Mouse (Mus musculus): ENCODE data around the gene Camk2d. TPM values are rescaled to one million over a fixed set of nuclear protein-coding genes. Genes with fewer than 3 reads are reported as not detected.

Camk2d gene
- polyA plus RNA-seq, 1 experiment from 2014 or later = 16.5 TPM

DNA sequence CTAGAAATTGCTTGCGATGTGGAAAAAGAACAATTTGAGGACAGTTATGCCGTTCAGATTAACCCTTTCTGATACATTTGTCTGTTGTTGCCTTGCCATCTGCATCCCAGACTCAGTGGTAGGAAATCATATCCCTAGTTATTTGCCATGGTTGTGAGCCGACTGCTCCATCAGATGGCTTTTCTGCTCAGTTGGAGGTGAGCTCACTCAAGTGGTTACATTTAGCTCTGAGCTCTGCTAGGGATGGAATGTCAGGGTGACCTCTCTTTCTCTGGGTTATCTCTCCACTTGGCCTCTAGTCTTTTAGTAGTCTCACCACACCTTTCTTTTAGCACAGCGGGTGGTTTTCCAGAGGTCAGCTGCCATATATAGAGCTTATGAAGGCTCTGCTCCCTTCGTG, 127.4 kb downstream of the Camk2d start:
- WGBS = 74% methylated on average over 5 of the region's 5 CpGs

DNA sequence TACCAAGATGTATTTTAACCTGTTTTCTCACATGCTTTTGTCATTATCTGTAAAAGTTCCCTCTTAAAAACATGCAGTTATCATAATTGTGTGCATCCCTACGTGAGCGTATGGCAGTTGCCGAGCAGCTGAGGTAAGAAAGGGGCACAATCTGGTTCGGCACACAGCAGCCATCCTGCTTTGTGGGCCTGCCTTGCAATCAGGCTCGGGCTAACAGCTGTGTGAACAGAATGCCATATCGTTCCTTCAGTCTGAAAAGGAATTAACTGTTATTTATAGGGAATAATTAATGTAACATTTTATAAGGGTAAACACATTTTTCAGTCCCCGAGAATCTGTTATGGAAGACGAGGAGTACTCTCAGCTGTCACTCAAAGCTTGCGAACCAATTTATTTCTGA, 129.5 kb downstream of the Camk2d start:
- DNase-seq (ENCODE audit: low spot score) (no peak), ATAC-seq (replicated peaks; ENCODE audit: low FRiP score) (no peak)
- no peaks in the 10 kb centered on the region for H3K9me3 ChIP-seq (ENCODE audit: control insufficient read depth, low read length)
- no peaks in the 10 kb centered on the region for H3K36me3 ChIP-seq (ENCODE audit: control insufficient read depth, insufficient read depth, low read length)
- H3K4me2 ChIP-seq (ENCODE audit: low read depth, low read length, severe bottlenecking) = no peak overlapping the region
- 82% methylated on average over 9 of the region's 9 CpGs for WGBS
- H3K4me1 ChIP-seq (replicated peaks; ENCODE audit: control insufficient read depth, insufficient read depth, low read length) = no peaks in the 10 kb centered on the region
- no peak overlapping the region for H3K9ac ChIP-seq (ENCODE audit: low read length)
- no peak overlapping the region for H3K4me3 ChIP-seq (ENCODE audit: low read depth, low read length)
- H3K27ac ChIP-seq (ENCODE audit: low read depth, low read length) = no peak overlapping the region
- no peaks in the 10 kb centered on the region for H3K27me3 ChIP-seq (ENCODE audit: control insufficient read depth, insufficient read depth, low read length)

More for the DNA sequence above, 127.4 kb downstream of the Camk2d start:
- no peaks in the 10 kb centered on the region for H3K36me3 ChIP-seq (ENCODE audit: control insufficient read depth, insufficient read depth, low read length)
- H3K9me3 ChIP-seq (ENCODE audit: control insufficient read depth, low read length) = no peaks in the 10 kb centered on the region
- no peak overlapping the region for H3K4me3 ChIP-seq (ENCODE audit: low read depth, low read length)
- no peak for DNase-seq (ENCODE audit: low spot score)
- no peak overlapping the region for H3K27ac ChIP-seq (ENCODE audit: low read depth, low read length)
- no peaks in the 10 kb centered on the region for H3K27me3 ChIP-seq (ENCODE audit: control insufficient read depth, insufficient read depth, low read length)
- H3K9ac ChIP-seq (ENCODE audit: low read length) = no peak overlapping the region
- H3K4me2 ChIP-seq (ENCODE audit: low read depth, low read length, severe bottlenecking) = no peak overlapping the region
- no peak for ATAC-seq (replicated peaks; ENCODE audit: low FRiP score)
- H3K4me1 ChIP-seq (replicated peaks; ENCODE audit: control insufficient read depth, insufficient read depth, low read length) = no peaks in the 10 kb centered on the region

DNA sequence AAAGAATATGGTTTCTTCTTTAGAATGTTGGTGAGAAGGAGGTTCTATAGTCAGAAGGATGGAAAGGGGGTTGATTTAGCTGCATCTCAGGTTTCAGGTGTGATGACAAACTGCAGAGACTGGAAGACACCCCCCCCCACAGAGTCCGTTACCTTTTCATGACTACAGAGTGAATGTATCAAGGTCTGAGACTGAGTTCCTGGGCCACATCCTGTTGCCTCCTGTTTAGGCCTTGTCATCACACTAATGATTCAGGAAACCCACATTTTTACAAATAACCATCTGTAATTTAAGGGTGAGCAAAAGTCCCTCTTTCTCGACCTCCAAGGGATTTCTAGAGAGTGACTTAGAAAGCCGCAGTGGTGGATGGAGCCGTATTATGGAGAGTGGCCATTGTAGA, 131.3 kb downstream of the Camk2d start:
- no peak overlapping the region for H3K9ac ChIP-seq (ENCODE audit: low read length)
- H3K4me2 ChIP-seq (ENCODE audit: low read depth, low read length, severe bottlenecking) = no peak overlapping the region
- no peak for DNase-seq (ENCODE audit: low spot score)
- no peak overlapping the region for H3K27ac ChIP-seq (ENCODE audit: low read depth, low read length)
- ATAC-seq (replicated peaks; ENCODE audit: low FRiP score) = no peak
- no peaks in the 10 kb centered on the region for H3K4me1 ChIP-seq (replicated peaks; ENCODE audit: control insufficient read depth, insufficient read depth, low read length)
- H3K9me3 ChIP-seq (ENCODE audit: control insufficient read depth, low read length) = no peaks in the 10 kb centered on the region
- no peaks in the 10 kb centered on the region for H3K27me3 ChIP-seq (ENCODE audit: control insufficient read depth, insufficient read depth, low read length)
- 96% methylated on average over 4 of the region's 4 CpGs for WGBS
- no peak overlapping the region for H3K4me3 ChIP-seq (ENCODE audit: low read depth, low read length)
- no peaks in the 10 kb centered on the region for H3K36me3 ChIP-seq (ENCODE audit: control insufficient read depth, insufficient read depth, low read length)

DNA sequence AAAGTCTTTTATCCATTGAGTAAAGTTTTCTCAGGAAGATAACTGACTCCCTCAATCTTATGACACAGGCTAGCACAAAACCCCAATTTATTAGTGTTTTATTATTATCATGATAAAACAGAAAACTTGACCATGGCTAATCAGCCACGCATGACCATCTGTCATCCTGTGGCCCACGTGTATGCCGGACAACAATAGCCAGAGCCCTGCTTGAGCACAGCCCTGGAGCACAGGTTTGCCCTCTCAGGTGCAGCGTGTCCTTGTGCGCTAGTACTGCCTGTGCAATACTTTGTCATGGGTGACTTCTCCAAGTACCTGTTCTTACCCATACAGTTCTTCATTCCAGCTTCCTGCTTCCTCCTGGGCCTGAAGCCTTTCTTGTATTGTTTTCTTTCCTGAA, 134.3 kb downstream of the Camk2d start:
- H3K36me3 ChIP-seq (ENCODE audit: control insufficient read depth, insufficient read depth, low read length) = no peaks in the 10 kb centered on the region
- no peaks in the 10 kb centered on the region for H3K27me3 ChIP-seq (ENCODE audit: control insufficient read depth, insufficient read depth, low read length)
- ATAC-seq (replicated peaks; ENCODE audit: low FRiP score) = no peak
- H3K9me3 ChIP-seq (ENCODE audit: control insufficient read depth, low read length) = no peaks in the 10 kb centered on the region
- H3K27ac ChIP-seq (ENCODE audit: low read depth, low read length) = no peak overlapping the region
- no peak overlapping the region for H3K9ac ChIP-seq (ENCODE audit: low read length)
- no peak overlapping the region for H3K4me2 ChIP-seq (ENCODE audit: low read depth, low read length, severe bottlenecking)
- WGBS = 94% methylated on average over 5 of the region's 5 CpGs
- H3K4me1 ChIP-seq (replicated peaks; ENCODE audit: control insufficient read depth, insufficient read depth, low read length) = no peaks in the 10 kb centered on the region
- H3K4me3 ChIP-seq (ENCODE audit: low read depth, low read length) = no peak overlapping the region
- DNase-seq (ENCODE audit: low spot score) = no peak

DNA sequence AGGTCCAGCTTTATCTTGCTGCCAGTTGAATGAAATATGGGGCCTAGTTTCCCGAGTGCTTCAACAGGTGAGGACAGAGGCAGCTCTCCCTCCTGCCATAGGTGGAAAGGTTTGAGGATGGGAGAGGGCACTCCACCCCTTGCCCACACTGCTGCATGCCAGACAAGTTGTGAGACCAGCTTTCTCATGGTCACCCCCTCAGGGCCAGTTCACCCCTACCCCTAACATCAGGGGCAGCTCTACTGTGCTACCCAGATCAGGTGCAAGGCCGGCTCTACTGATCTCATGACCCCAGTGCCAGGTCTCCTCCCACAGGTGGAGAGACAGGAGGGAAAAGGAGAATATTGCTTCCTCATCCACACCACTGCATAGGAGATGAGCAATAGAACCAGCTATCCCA, 136.2 kb downstream of the Camk2d start:
- Histone ChIP-seq H3K4me2 (ENCODE audit: low read depth, low read length, severe bottlenecking) (no peak overlapping the region), H3K9ac (ENCODE audit: low read length) (no peak overlapping the region), H3K27ac (ENCODE audit: low read depth, low read length) (no peak overlapping the region), H3K4me3 (ENCODE audit: low read depth, low read length) (no peak overlapping the region), H3K27me3 (ENCODE audit: control insufficient read depth, insufficient read depth, low read length) (no peaks in the 10 kb centered on the region), H3K9me3 (ENCODE audit: control insufficient read depth, low read length) (no peaks in the 10 kb centered on the region), H3K4me1 (replicated peaks; ENCODE audit: control insufficient read depth, insufficient read depth, low read length) (no peaks in the 10 kb centered on the region), H3K36me3 (ENCODE audit: control insufficient read depth, insufficient read depth, low read length) (no peaks in the 10 kb centered on the region)
- ATAC-seq (replicated peaks; ENCODE audit: low FRiP score) (no peak), DNase-seq (ENCODE audit: low spot score) (no peak)
- WGBS = 81% methylated on average over 2 of the region's 2 CpGs

DNA sequence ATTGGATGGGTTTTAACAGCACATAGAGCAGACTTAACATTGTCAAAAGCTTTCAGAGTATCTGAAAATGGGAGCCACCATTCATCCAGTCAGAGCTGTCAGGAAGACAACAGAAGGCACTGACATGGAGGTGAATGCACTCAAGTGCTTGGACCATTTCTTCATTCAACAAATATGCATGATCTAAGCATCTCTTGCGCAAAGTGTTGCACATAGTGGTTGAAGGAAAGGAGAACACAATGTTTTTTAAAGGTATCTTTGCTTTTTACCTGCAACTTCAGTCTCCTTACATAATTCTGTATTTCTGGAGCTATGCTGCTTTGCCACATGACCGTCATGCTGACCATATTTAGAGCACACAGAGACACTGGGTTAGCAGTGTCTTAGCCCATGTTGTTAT, 138.4 kb downstream of the Camk2d start:
- no peak overlapping the region for H3K4me3 ChIP-seq (ENCODE audit: low read depth, low read length)
- no peaks in the 10 kb centered on the region for H3K9me3 ChIP-seq (ENCODE audit: control insufficient read depth, low read length)
- no peak for DNase-seq (ENCODE audit: low spot score)
- no peak overlapping the region for H3K9ac ChIP-seq (ENCODE audit: low read length)
- no peaks in the 10 kb centered on the region for H3K4me1 ChIP-seq (replicated peaks; ENCODE audit: control insufficient read depth, insufficient read depth, low read length)
- no peak for ATAC-seq (replicated peaks; ENCODE audit: low FRiP score)
- H3K27ac ChIP-seq (ENCODE audit: low read depth, low read length) = no peak overlapping the region
- no peaks in the 10 kb centered on the region for H3K27me3 ChIP-seq (ENCODE audit: control insufficient read depth, insufficient read depth, low read length)
- H3K36me3 ChIP-seq (ENCODE audit: control insufficient read depth, insufficient read depth, low read length) = no peaks in the 10 kb centered on the region
- WGBS = 78% methylated on average over 2 of the region's 2 CpGs
- H3K4me2 ChIP-seq (ENCODE audit: low read depth, low read length, severe bottlenecking) = no peak overlapping the region

DNA sequence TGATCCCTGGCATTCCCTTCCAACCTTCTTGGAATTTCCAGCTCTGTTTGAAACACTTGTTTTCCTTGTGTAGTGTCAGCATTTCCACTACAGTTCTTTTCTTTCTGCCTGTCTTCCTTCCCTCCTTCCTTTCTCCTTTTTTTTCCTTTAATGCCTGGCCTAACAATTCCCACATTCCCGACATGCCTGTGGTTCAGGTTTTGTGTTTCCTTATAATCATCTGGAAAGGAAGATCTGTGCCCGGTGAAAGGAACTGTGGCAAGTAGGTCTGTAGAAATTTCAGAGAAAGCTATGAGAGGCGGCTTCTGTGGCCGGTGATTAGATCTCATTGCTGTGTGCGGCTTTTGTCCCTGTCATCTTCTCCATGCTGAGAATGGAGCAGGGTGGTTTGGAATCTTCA, 139.1 kb downstream of the Camk2d start:
- no peaks in the 10 kb centered on the region for H3K4me1 ChIP-seq (replicated peaks; ENCODE audit: control insufficient read depth, insufficient read depth, low read length)
- no peaks in the 10 kb centered on the region for H3K27me3 ChIP-seq (ENCODE audit: control insufficient read depth, insufficient read depth, low read length)
- DNase-seq (ENCODE audit: low spot score) = no peak
- 77% methylated on average over 5 of the region's 5 CpGs for WGBS
- no peak overlapping the region for H3K9ac ChIP-seq (ENCODE audit: low read length)
- no peak overlapping the region for H3K4me2 ChIP-seq (ENCODE audit: low read depth, low read length, severe bottlenecking)
- no peak overlapping the region for H3K4me3 ChIP-seq (ENCODE audit: low read depth, low read length)
- H3K27ac ChIP-seq (ENCODE audit: low read depth, low read length) = no peak overlapping the region
- H3K36me3 ChIP-seq (ENCODE audit: control insufficient read depth, insufficient read depth, low read length) = no peaks in the 10 kb centered on the region
- no peaks in the 10 kb centered on the region for H3K9me3 ChIP-seq (ENCODE audit: control insufficient read depth, low read length)
- no peak for ATAC-seq (replicated peaks; ENCODE audit: low FRiP score)

DNA sequence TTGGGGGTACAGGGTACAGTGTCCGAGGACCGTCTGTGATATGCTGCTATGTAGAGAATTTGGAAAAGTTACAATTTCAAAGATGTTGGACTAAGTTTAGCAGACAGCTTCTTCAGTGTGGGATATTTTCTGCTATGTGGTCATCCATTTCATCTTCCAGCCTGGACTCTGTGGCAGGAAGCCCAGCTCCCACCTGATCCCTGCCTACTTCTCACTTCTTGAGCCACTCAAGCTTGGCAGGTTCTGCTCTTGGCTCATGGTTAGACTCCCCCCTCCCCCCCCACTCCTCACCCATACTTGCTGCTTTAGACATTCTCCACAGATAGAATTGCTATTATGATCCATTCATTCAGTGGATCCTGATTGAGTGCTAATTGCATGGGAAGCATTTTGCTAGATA, 141.0 kb downstream of the Camk2d start:
- no peaks in the 10 kb centered on the region for H3K4me1 ChIP-seq (replicated peaks; ENCODE audit: control insufficient read depth, insufficient read depth, low read length)
- ATAC-seq (replicated peaks; ENCODE audit: low FRiP score) = no peak
- H3K9ac ChIP-seq (ENCODE audit: low read length) = no peak overlapping the region
- H3K4me2 ChIP-seq (ENCODE audit: low read depth, low read length, severe bottlenecking) = no peak overlapping the region
- no peak for DNase-seq (ENCODE audit: low spot score)
- no peaks in the 10 kb centered on the region for H3K27me3 ChIP-seq (ENCODE audit: control insufficient read depth, insufficient read depth, low read length)
- no peaks in the 10 kb centered on the region for H3K36me3 ChIP-seq (ENCODE audit: control insufficient read depth, insufficient read depth, low read length)
- 98% methylated on average over 2 of the region's 2 CpGs for WGBS
- H3K27ac ChIP-seq (ENCODE audit: low read depth, low read length) = no peak overlapping the region
- no peaks in the 10 kb centered on the region for H3K9me3 ChIP-seq (ENCODE audit: control insufficient read depth, low read length)
- H3K4me3 ChIP-seq (ENCODE audit: low read depth, low read length) = no peak overlapping the region

DNA sequence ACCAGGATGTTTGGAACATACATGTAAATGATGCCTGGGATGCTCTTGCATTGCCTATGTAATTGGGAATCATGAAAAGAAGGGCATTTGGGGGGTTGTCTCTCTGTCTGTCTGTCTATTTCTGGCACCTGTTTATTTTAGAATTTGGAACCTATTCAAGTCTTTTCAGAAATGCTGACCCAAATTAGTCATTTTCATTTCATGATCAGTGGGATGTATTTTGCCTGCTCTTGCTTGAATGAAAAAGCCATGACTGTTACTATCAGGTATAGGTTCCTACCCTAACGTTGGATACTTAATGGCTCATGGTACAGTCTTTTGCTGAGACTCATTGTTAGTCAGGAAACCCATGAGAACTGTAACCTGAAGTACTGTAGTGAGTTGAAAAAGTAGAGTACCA, 144.0 kb downstream of the Camk2d start:
- WGBS = 88% methylated on average over 1 of the region's 1 CpGs
- 0 out of 2 replicates have a peak, but pooled peaks cover 2% of the 10 kb centered on the region for H3K4me1 ChIP-seq (replicated peaks; ENCODE audit: control insufficient read depth, insufficient read depth, low read length)
- DNase-seq (ENCODE audit: low spot score) = no peak
- H3K27ac ChIP-seq (ENCODE audit: low read depth, low read length) = no peak overlapping the region
- H3K9ac ChIP-seq (ENCODE audit: low read length) = no peak overlapping the region
- H3K4me2 ChIP-seq (ENCODE audit: low read depth, low read length, severe bottlenecking) = no peak overlapping the region
- no peaks in the 10 kb centered on the region for H3K9me3 ChIP-seq (ENCODE audit: control insufficient read depth, low read length)
- H3K4me3 ChIP-seq (ENCODE audit: low read depth, low read length) = no peak overlapping the region
- no peaks in the 10 kb centered on the region for H3K36me3 ChIP-seq (ENCODE audit: control insufficient read depth, insufficient read depth, low read length)
- no peaks in the 10 kb centered on the region for H3K27me3 ChIP-seq (ENCODE audit: control insufficient read depth, insufficient read depth, low read length)
- no peak for ATAC-seq (replicated peaks; ENCODE audit: low FRiP score)
